Mouse (Mus musculus) cerebellum, adult 9-11 months (tissue): Measurements from ENCODE around the gene Ace.

Experiments
- DNase-seq: peaks from one replicate; pipeline ENCODE4 v3.0.0; 2022

Gene Ace

GRCm38 (mm10) chr11:105967741-105968574 lies at the start of gene Ace:
Ace (plus strand) TSS chr11:105967945.
- no peak for DNase-seq

- DNase-seq: no peak
These were observed 47.5 kb upstream of the Ace start for GRCm38 (mm10) chr11:105920098-105920785.

DNA sequence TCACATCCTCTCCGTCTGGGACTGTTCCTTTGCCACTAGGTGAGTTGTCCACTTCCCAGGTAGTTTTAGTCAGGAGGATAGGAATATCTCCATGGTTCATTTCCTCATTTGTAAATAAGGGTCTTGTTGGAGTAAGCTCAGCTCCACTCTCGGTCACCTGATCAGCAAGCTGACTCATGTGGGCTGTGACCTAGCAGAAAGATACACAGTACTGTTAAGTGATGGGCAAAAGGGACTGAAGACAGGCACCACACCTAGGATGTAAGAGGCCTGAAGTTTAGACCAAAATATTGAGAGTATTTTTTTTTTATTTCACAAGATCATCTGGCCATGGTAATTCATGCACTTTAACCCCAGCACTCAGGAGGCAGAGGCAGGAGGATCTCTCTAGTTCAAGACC lies 46.9 kb upstream of the Ace start:
- DNase-seq: no peak

DNA sequence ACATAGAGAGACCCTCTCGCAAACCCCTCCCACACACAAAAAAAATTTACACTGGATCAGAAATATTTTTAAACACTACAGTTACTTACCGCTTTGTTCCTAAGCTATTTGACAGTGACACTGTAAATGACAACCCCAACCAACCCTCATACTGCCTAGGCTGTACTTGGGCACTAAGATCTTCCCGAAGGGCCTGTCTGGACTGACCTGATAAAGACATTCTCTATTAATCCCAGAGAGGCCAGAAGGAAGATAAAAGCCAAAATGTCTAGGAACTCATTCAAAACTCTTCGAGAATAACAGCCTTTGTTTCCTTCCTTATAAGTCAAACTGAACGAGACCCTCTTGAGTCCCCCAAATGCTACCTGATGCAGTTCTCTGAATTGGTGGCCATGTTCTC lies 46.5 kb upstream of the Ace start:
- no peak for DNase-seq

- no peak for DNase-seq
These were observed 44.7 kb upstream of the Ace start for GRCm38 (mm10) chr11:105922769-105923663.

DNA sequence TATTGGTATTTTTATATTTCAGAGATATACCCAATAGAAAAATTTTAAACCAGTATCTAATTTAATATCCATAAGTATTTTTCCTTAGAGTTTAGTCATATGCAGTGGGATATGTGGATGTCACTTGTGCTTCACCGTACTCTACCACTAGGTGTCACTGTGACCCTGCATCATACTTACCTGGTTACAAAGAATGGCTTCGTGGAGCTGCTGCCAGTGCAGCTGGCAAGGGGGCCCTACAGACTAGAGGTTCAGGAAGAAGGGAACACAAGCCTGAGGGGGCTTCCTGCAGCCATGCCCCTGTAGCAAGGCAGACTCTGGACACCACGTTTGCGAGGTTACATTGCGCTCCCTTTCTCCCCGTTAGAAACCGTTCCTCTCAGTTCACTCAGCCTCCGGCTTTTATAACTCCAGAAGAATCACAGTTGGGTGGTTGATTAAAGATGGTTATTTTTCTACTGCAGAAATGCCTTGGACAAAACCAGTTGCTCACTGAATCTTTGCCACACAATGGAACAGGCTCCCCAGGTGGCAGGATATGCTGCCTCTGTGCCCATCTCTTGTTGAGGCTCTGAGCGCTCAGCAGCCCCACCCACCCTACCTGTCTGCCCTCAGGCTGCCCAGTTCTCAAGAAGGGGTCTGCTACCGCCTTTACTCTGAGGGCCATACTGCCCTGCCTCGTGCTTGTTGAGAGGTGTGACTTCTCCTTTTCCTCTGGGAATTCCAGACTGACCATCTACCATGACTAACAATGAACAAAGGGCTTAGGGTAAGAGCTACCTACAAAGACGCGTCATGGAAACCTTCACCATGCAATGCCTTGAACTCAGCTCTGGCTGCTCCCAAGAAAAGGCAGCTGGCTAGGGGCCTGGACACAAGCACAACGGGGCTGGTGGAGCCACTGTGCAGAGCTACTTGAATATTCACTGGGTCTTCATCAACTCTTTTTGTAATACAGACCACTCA lies 40.4 kb upstream of the Ace start:
- DNase-seq: peak; percentile 62

DNA sequence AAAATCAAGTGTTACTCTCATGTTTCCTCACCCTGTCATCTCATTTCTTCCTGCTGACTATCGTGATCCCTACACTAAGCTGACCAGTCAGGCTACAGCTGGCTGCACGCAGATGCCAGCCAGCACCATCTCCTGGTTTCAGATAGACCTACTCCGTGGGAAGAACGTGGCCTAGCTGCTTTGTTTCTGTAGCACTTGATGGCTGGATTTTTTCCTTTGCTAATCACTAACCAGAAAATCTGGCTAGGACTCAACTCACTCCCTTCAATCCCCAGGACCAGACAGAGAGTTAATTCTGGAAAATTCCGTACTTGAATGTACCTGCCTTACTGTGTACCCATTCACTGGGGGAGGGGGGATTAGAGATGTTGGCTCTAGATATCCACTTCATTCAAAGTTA lies 39.6 kb upstream of the Ace start:
- no peak for DNase-seq

- DNase-seq: no peak
These were observed 36.4 kb upstream of the Ace start for GRCm38 (mm10) chr11:105931380-105931779.

DNA sequence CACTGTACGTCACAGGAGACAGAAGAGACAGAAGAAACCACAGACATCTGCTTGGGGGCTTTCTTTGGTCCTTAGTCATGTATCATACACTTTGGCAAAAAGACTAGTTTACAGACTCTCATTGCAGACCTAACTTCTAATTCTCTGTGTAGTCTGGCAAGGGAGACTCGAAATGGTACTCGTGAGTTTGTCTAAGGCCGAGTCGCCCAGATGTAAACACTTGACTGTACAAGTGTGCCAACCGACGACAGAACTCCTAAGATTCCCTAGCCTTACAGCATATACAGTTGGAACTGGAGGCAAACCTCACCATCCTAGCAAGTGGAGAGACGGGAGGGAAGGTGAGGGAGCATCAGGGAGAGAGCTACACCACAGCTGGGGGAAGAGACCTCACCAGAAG lies 34.0 kb upstream of the Ace start:
- no peak for DNase-seq

- no peak for DNase-seq
These were observed 33.4 kb upstream of the Ace start for GRCm38 (mm10) chr11:105934303-105934711.

- DNase-seq: no peak
These were observed 32.9 kb upstream of the Ace start for GRCm38 (mm10) chr11:105934816-105935215.

DNA sequence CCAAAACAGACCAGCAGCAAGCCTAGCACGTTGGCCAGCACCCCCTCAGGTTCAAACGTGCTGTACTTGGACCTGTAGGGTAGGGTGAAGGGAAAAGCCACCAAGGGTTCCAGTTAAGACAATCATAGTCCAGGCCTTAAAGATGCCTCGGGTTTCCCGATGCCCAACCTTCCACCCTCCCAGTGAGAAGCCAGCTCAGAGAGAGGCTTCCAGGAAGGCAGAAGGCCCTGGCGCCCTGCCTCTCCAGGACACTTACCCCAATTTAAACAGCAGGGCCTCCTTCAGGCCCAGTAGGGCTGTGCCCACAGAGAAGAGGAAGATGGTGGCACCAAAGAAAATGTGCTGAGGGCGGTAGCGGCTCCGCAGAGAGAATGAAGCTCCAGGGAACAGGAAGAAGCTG lies 32.2 kb upstream of the Ace start:
- DNase-seq: no peak

DNA sequence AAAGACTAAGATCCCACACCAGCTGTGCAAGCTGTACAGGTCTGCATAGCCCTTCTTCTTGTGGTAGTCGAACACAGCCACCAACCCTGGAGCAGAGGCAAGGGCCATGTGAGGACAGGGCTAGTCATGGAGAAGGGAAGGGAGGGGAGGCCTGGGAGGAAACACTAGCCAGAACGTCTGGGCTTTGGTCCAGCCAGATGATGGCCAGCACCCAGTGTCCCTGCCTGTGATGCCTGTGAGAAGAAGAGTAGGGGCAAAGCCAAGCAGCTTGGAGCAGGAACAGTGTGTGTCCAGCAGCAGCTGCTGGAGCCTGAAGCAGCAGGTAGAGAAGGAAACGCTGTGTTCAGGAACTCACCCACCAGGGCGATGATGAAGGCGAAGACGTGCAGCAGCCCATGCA lies 31.5 kb upstream of the Ace start:
- no peak for DNase-seq

- DNase-seq: no peak
These were observed 30.8 kb upstream of the Ace start for GRCm38 (mm10) chr11:105936974-105937373.

DNA sequence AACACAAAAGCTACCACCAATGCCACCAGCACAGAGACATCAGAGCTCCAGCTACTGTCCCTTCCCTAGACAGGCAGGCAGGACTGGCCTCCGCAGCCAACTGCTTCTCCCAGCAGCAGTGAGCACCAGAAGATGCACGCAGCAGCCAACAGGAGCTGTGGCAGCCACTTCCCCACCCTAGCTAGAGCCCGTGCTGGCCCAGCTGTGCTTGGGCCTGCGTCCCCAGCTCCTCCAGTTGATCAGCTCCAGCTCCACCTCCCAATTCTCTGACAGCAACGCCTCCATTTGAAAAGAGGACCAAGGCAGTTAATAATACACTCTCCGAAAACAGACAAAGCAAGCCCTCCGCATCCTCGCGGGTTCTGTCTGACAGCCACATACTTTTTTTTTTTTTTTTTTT lies 29.0 kb upstream of the Ace start:
- DNase-seq: no peak

DNA sequence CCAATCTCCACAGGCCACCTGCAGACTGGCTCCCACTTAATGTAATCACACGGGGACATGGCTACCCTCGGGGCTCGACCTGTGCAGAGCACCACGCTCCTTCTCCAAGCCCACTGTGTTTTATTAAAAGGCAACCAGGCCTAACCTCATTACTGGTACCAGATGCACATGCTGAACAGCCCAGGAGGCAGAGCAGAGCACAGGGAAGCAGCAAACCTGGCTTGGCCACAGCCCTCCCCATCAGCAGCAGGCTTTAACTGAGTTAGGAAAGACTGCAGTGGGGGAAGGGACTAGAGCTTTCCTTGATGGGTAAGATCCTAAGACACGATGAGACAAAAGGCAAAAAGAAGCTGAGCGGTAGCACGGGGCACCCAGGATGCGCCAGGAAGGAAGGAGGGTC lies 25.8 kb upstream of the Ace start:
- DNase-seq: no peak

DNA sequence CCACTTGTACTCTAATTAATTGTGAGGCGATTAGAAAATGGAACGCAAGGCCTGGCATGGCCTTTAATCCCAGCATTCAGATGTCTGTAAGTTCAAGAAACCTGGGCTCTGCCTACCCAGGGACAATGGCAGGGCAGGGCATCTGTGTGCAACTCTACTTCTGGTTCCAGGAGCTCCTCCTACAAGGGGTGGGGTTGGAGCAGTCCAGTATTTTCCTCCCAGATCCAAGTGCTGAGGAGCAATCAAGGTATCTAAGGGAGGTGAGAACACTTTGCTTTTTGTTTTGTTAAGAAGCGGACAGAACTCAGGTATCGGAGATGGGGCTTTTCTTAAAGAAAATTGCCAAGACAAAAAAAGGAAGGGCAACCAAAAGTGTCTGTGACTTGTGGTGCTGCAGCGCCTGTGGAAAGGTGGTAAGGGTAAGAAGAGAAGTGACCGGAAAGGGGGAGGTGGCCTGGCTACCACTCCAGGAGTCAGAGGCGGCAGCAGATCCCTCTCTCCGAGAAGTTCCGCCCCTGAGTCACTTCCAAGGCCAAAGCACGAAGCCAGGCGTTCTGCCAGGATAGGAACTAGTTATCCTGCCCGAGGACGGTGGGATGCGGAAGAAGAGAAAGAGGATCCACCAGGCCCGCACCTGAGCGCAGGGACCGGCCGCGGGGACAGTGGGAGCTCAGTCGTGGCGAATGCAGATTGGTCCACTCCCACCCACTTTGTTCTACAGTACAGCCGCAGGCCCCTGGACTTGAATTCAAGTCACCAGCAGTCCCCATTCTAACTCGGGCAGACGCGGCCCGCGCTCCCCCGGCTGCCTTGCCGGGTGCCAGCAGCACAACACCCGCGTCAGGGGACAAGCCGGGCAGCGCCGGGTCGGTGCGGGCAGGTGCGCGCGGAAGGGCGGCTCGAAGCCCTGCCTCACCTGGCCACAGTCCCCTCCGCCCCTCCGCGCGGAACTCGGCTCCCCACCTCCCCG lies 24.3 kb upstream of the Ace start:
- DNase-seq: peak; percentile 16

GRCm38 (mm10) chr11:105944126-105944621 lies 23.6 kb upstream of the Ace start:
- DNase-seq: peak; percentile 55

DNA sequence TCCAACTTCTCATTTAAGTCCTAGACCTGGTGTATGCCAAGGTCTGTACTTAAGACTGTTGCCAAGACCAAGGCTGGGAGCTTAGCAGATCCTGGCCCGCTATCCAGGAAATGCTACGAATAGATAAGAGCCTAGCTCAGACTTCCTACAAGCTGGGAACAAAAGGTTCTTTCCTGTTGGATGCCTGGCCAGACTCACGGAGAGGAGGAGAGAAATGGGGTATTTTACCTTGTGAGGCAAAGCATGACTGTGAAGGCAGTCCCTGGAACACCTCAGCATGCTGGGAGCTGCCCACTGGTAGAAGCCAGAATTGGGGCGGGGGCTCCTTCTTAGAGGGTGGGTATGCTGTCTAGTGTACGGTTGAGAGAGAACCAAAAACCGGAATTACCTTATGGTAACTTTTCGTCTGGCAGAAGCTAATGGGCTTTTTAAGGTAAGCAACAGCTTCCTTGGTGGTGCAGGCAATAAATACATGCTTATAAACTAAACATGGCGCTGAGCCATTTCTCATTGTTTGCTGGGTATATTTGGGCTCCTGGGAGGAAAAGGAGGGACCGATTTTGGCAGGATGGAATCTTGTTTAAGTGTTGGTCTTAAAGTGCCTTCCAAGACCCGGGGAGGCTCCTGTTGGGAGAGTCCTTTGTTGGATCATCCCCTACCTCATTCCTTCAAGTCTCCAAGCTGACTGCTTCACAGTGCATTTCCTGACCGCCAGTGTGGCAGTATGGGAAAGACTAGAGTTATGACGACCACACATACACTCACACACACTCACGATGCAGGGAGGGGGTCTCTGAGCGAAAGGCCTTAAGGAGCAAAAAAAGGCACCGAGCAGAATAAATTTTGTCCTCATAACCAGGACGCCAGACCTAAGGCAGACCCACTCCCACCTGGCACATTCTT lies 22.7 kb upstream of the Ace start:
- DNase-seq: no peak

DNA sequence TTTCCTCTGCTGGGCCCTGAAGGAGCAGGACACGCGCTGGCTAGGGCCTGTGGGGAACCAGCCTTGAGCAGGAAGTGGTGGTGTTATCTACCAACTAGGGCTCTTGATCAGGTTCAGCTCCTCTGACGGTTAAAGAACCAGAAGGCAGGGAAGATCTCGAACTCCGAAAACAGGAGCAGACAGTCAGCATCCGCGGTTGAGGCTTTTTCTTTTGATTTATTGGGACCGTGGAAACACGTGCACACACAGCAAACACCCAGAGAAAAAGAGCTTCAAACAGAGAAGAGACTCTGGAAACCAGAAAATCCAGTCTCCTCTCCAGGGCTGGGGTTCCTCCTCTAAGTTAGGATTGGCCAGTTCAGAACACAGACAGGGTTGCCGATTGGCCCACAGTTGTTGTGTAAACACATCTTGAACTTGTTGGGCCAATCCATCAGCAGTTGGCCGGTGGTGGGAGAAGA lies 21.0 kb upstream of the Ace start:
- DNase-seq: no peak
